Mouse (Mus musculus) MEL (cell line): ENCODE data around the gene Kmt5a. TPM values are rescaled to one million over a fixed set of nuclear protein-coding genes. Genes with fewer than 3 reads are reported as not detected.
A peak's percentile ranks its signal among the peaks of the same experiment; 100 is the strongest.
"Not testable (repeated sequence)": the region's sequence is repeated elsewhere in the genome, so short reads cannot be mapped to it uniquely, and the experiment has no call there.

Source experiments
- DNase-seq: peaks from one replicate; pipeline ENCODE4 v3.0.0; 2011; ENCODE audit warnings: low read depth, low spot score
- H3K27ac ChIP-seq: 2 replicates; pipeline ENCODE4 v1.5.1; 2012; ENCODE audit warnings: low read depth, mild to moderate bottlenecking, control low read depth, low read length, moderate library complexity; ENCODE audit not compliant: control insufficient read depth
- H3K27me3 ChIP-seq, 2 experiments: fragments of 150-350 bp in 1 of 2; sonication (generic) in 1 of 2; 2 replicates each; pipeline ENCODE4 v1.6.1; 2012; ENCODE audit warnings: low read length in 2 of 2, mild to moderate bottlenecking in 2 of 2, improper control_type of control experiment in 1 of 2, moderate library complexity in 1 of 2; ENCODE audit not compliant: insufficient read depth in 2 of 2, control insufficient read depth in 1 of 2
- H3K36me3 ChIP-seq, 2 experiments: 2 replicates each; pipeline ENCODE4 v1.6.1; 2012 to 2014; ENCODE audit warnings: low read length in 2 of 2, improper control_type of control experiment in 1 of 2, inconsistent platforms in 1 of 2, mild to moderate bottlenecking in 1 of 2; ENCODE audit not compliant: insufficient read depth in 2 of 2, control insufficient read depth in 1 of 2
- H3K4me1 ChIP-seq, 2 experiments: fragments of 150-350 bp in 1 of 2; sonication (generic) in 1 of 2; 2 replicates each; pipeline ENCODE4 v1.6.1; 2012; ENCODE audit warnings: low read length in 2 of 2, improper control_type of control experiment in 1 of 2, mild to moderate bottlenecking in 1 of 2; ENCODE audit not compliant: insufficient read depth in 2 of 2, control insufficient read depth in 1 of 2
- H3K4me3 ChIP-seq, 2 experiments: fragments of 150-350 bp in 1 of 2; sonication (generic) in 1 of 2; 2 replicates each; pipeline ENCODE4 v1.5.1; 2012; ENCODE audit warnings: low read depth in 2 of 2, low read length in 2 of 2, mild to moderate bottlenecking in 2 of 2, moderate library complexity in 2 of 2, control low read depth in 1 of 2, improper control_type of control experiment in 1 of 2; ENCODE audit not compliant: control insufficient read depth in 1 of 2, insufficient read depth in 1 of 2
- H3K79me2 ChIP-seq: 2 replicates; pipeline ENCODE4 v1.6.1; 2012; ENCODE audit warnings: mild to moderate bottlenecking, low read length, moderate library complexity; ENCODE audit not compliant: control insufficient read depth, poor library complexity, insufficient read depth
- H3K9ac ChIP-seq: 2 replicates; pipeline ENCODE4 v1.6.1; 2012; ENCODE audit warnings: low read depth, mild to moderate bottlenecking, control low read depth, low read length, moderate library complexity; ENCODE audit not compliant: control insufficient read depth, poor library complexity, severe bottlenecking
- H3K9me3 ChIP-seq: fragments of 150-350 bp; sonication (generic); replicated peaks from 2 replicates; pipeline ENCODE4 v1.6.1; 2012; ENCODE audit warnings: mild to moderate bottlenecking, low read length, improper control_type of control experiment, moderate library complexity; ENCODE audit not compliant: insufficient read depth
- CTCF ChIP-seq, 3 experiments: IDR thresholded peaks in 2 of 3; conservative IDR thresholded peaks in 1 of 3; 2 replicates each; pipeline ENCODE4 v1.5.1; 2011 to 2012; ENCODE audit warnings: low read length in 3 of 3, low read depth in 2 of 3, mild to moderate bottlenecking in 2 of 3, improper control_type of control experiment in 1 of 3, inconsistent platforms in 1 of 3, mixed read lengths in 1 of 3, moderate library complexity in 1 of 3; ENCODE audit not compliant: control insufficient read depth in 1 of 3, insufficient read depth in 1 of 3, poor library complexity in 1 of 3, severe bottlenecking in 1 of 3
- ELF1 ChIP-seq: IDR thresholded peaks from 2 replicates; pipeline ENCODE4 v1.6.1; 2014; ENCODE audit warnings: low read depth, mild to moderate bottlenecking, inconsistent platforms, low read length, improper control_type of control experiment, moderate library complexity
- GABPA ChIP-seq: IDR thresholded peaks from 2 replicates; pipeline ENCODE4 v1.6.1; 2012; ENCODE audit warnings: low read depth, mild to moderate bottlenecking, inconsistent platforms, low read length, improper control_type of control experiment, moderate library complexity
- MEF2A ChIP-seq: IDR thresholded peaks from 2 replicates; pipeline ENCODE4 v1.6.1; 2014; ENCODE audit warnings: low read depth, mild to moderate bottlenecking, inconsistent platforms, low read length, improper control_type of control experiment; ENCODE audit not compliant: poor library complexity, insufficient replicate concordance, severe bottlenecking; ENCODE audit errors: extremely low read depth
- MYC ChIP-seq: IDR thresholded peaks from 2 replicates; pipeline ENCODE4 v1.6.1; 2011; ENCODE audit warnings: low read depth, mild to moderate bottlenecking, low read length, improper control_type of control experiment, moderate library complexity
- NRF1 ChIP-seq: IDR thresholded peaks from 2 replicates; pipeline ENCODE4 v1.6.1; 2014; ENCODE audit warnings: low read depth, mild to moderate bottlenecking, inconsistent platforms, low read length, improper control_type of control experiment, moderate library complexity; ENCODE audit not compliant: poor library complexity, insufficient read depth, severe bottlenecking
- POLR2A ChIP-seq, 2 experiments: IDR thresholded peaks; 2 replicates each; pipeline ENCODE4 v1.6.1; 2011 to 2012; ENCODE audit warnings: low read length in 2 of 2, mild to moderate bottlenecking in 2 of 2, control low read depth in 1 of 2, improper control_type of control experiment in 1 of 2, low read depth in 1 of 2, moderate library complexity in 1 of 2; ENCODE audit not compliant: control insufficient read depth in 1 of 2, insufficient read depth in 1 of 2, poor library complexity in 1 of 2
- POLR2AphosphoS2 ChIP-seq: IDR thresholded peaks from 2 replicates; pipeline ENCODE4 v1.6.1; 2011; ENCODE audit warnings: low read length, improper control_type of control experiment
- POLR2AphosphoS5 ChIP-seq: IDR thresholded peaks from 2 replicates; pipeline ENCODE4 v1.6.1; 2012; ENCODE audit warnings: low read depth, borderline replicate concordance, mild to moderate bottlenecking, inconsistent platforms, low read length, moderate library complexity, mixed read lengths
- RAD21 ChIP-seq: IDR thresholded peaks from 2 replicates; pipeline ENCODE4 v1.6.1; 2011; ENCODE audit warnings: mild to moderate bottlenecking, low read depth, low read length, improper control_type of control experiment
- RCOR1 ChIP-seq: IDR thresholded peaks from 2 replicates; pipeline ENCODE4 v1.6.1; 2012; ENCODE audit warnings: low read depth, mild to moderate bottlenecking, inconsistent platforms, low read length, improper control_type of control experiment
- UBTF ChIP-seq: IDR thresholded peaks from 2 replicates; pipeline ENCODE4 v1.6.1; 2012; ENCODE audit warnings: low read depth, mild to moderate bottlenecking, inconsistent platforms, low read length, improper control_type of control experiment, moderate library complexity, borderline replicate concordance; ENCODE audit not compliant: insufficient read depth
- polyA plus RNA-seq, 2 experiments: library from polyadenylated mRNA; stranded (reverse) in 1 of 2; unstranded in 1 of 2; fragments of >175 nt in 1 of 2; fragments of >200 nt in 1 of 2; gene quantifications; 2 replicates each; pipeline versions ENCODE4 v1.2.1 to v1.2.4; 2012; ENCODE audit warnings: low replicate concordance in 2 of 2, low read depth in 1 of 2; ENCODE audit not compliant: insufficient read length in 2 of 2, insufficient read depth in 1 of 2, missing spikeins in 1 of 2
- total RNA-seq: library from RNA; depleted of rRNA; stranded (reverse); fragments of 300-350 nt; gene quantifications from 2 replicates; pipeline ENCODE4 v1.2.3, GENCODE M21; 2012

Gene Kmt5a
- total and polyA plus RNA-seq, 3 experiments = 88.6 to 243 (median 110) TPM

DNA sequence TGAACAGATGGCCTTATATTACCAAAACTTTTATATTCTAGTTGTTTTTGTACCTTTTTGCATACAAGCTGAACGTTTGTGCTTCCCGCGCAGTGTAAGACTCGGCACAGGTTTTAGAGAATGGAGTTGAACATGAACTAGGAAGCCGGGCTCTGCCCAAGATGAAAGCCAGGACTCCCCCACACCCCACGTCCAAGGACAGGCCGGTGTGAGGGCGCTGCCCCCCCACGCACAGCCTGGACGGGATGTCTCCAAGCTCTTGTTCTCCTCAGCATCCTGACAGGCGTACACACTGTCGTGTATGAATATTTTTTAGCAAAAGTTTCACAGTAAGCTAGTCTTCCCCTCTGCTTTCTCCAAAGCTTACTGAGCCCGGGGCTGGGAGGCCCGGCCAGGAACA lies 21.2 kb downstream of the Kmt5a start:
- not testable (repeated sequence) for H3K4me3 ChIP-seq, H3K27ac ChIP-seq, H3K9ac ChIP-seq, H3K79me2 ChIP-seq, H3K9me3 ChIP-seq, DNase-seq, H3K27me3 ChIP-seq, H3K36me3 ChIP-seq, H3K4me1 ChIP-seq

DNA sequence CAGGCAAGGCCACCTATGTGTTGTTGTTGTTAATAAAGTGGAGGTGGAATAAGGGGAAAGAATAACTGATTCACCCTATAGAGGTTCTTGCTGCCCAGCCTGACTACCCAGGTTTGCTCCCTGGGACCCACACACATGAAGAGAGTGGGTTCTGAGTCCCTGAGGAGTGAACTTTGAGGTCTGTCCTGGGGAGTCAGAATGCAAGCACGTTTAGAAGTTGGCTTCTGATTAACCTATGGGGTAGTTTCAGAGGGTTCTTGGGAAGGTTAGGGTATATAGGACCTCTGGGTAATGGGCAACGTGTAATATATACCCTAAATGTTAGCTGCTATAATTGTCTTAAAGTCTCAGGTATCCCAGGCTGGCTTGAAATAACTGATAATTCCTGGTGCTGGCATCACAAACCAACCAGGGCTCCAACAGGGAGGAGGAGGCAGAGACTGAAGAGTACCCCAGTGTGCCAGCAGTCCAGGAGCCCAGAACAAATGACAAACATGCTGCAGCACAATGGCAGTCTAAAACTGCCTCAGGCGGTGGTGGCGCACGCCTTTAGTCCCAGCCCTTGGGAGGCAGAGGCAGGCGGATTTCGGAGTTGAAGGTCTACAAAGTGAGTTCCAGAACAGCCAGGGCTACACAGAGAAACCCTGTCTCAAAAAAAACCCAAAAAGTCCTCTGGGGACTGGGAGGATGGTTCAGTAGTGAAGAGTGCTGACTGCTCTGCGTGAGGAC lies 22.7 kb downstream of the Kmt5a start:
- no peaks in the 10 kb centered on the region for H3K9me3 ChIP-seq
- no peaks in the 10 kb centered on the region for H3K27me3 ChIP-seq
- H3K27ac ChIP-seq = no peak overlapping the region
- 0 out of 4 replicates have a peak, but pooled peaks cover 0 to 2% of the 10 kb centered on the region in 2 experiments for H3K4me1 ChIP-seq
- no peaks in the 10 kb centered on the region; a peak in 1 of 4 replicates for H3K36me3 ChIP-seq
- no peak for DNase-seq
- no peaks in the 10 kb centered on the region for H3K79me2 ChIP-seq
- H3K9ac ChIP-seq = no peak overlapping the region
- H3K4me3 ChIP-seq = no peak overlapping the region
- TF ChIP-seq POLR2A (IDR thresholded peaks at IDR 0.05; ENCODE audit: control insufficient read depth in 1 of 2, insufficient read depth in 1 of 2, low read depth in 1 of 2, low read length in 2 of 2, poor library complexity in 1 of 2) = peak in 1 of 2 experiments; percentile 38; a peak in 2 of 4 replicates
- TF ChIP-seq POLR2AphosphoS2 = peak; percentile 70; the same call in 1 of the 2 replicates
- no peak for TF ChIP-seq RAD21
- no peak for TF ChIP-seq POLR2AphosphoS5

DNA sequence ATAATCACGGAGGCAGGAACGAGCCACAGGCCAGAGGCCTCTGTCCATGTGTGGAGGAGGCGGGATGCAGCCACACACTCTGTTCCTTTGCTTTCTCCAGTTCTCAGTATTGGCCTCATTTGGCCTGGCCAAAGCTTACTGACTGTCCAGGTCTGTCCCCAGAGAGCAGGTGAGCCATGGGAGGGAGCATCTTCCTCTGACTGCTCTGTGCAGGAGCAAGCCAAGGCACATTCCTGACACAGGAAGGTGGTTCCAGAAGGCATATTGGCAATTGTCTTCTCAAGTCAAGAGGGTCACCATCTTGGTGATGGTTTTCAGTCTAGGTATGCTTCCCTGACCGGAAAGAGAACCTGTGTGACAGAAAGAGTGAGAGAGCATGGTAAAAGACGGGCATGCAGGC lies 23.7 kb downstream of the Kmt5a start:
- H3K79me2 ChIP-seq = no peaks in the 10 kb centered on the region
- H3K4me1 ChIP-seq = 0 out of 4 replicates have a peak, but pooled peaks cover 0 to 2% of the 10 kb centered on the region in 2 experiments
- H3K36me3 ChIP-seq = no peaks in the 10 kb centered on the region; a peak in 1 of 4 replicates
- H3K27me3 ChIP-seq = no peaks in the 10 kb centered on the region
- H3K27ac ChIP-seq = no peak overlapping the region
- H3K9ac ChIP-seq = no peak overlapping the region
- H3K9me3 ChIP-seq = no peaks in the 10 kb centered on the region
- no peak for TF ChIP-seq MYC
- no peak for TF ChIP-seq MEF2A
- no peak for TF ChIP-seq ELF1
- no peak for TF ChIP-seq RAD21
- TF ChIP-seq NRF1 = no peak
- no peak for TF ChIP-seq RCOR1
- no peak for TF ChIP-seq UBTF
- TF ChIP-seq CTCF (IDR thresholded peaks at IDR 0.05 in 2 of 3, conservative IDR thresholded peaks at IDR 0.05 in 1 of 3; ENCODE audit: control insufficient read depth in 1 of 3, insufficient read depth in 1 of 3, low read depth in 2 of 3, low read length in 3 of 3, poor library complexity in 1 of 3, severe bottlenecking in 1 of 3) = no peak
- no peak for TF ChIP-seq GABPA
- TF ChIP-seq POLR2A (IDR thresholded peaks at IDR 0.05; ENCODE audit: control insufficient read depth in 1 of 2, insufficient read depth in 1 of 2, low read depth in 1 of 2, low read length in 2 of 2, poor library complexity in 1 of 2) = no peak; a peak in 1 of 4 replicates
- TF ChIP-seq POLR2AphosphoS5 = no peak
- DNase-seq = no peak
- H3K4me3 ChIP-seq = no peak overlapping the region
